Mouse (Mus musculus) ES-Bruce4 (cell line): ENCODE results near the gene Ercc1.

Experiments
- CTCF ChIP-seq: IDR thresholded peaks from one replicate; pipeline ENCODE4 v1.8.1; 2011; ENCODE audit warnings: low read depth, low read length
- POLR2A ChIP-seq: IDR thresholded peaks from one replicate; pipeline ENCODE4 v1.8.1; 2011; ENCODE audit warnings: low read length; ENCODE audit not compliant: insufficient read depth

DNA sequence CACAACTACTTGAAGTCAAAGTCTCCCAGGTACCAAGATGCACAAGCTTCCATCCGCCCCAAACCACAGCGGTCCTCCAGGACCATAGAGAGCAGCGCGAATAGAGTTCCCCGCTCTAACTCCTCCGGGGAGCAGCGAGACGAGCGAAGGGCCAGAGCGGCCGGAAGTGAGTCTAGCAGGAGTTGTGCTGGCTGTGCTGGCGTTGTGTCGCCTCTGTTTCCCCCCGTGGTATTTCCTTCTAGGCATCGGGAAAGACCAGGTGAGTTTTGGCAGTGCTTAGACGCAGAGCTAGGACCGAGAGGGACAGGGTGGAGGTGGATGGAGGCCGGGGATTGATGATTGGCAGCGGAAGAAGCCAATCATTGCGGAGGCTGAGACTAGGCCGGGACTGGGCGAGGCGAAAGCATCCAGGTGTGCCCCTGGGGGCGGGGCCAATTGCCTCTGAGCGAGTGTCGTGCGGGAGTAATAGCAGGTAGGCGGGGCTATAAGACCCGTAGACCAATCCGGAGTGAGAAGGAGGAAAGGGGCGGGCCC lies 427 bp downstream of the Ercc1 start:
- TF ChIP-seq CTCF, result no peak
- peak; percentile 65 for TF ChIP-seq POLR2A
